Mouse (Mus musculus): ENCODE results near the gene Paqr7. TPM values are rescaled to one million over a fixed set of nuclear protein-coding genes. Genes with fewer than 3 reads are reported as not detected.

Paqr7 gene
- polyA plus RNA-seq, 1 experiment, result 6.8 TPM

DNA sequence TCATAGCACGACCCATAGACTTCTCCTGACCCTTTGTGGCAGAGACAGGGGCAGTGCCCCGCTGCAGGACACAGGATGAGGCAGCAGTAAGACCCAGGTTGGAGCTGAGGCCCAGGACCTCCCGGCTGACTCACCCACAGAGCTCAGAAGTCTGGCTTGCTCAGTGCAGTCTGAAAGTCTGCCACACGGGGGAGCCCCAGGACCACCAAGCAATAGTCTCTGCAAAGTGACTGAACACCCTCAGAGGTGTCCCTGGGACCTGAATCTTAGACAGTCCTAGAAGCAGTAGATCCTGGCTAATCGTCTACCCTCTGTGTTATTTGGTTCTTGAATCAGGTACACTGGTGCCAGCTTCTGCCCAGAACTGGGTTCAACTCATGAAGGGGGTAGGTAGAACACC lies 46.8 kb downstream of the Paqr7 start:
- no peak overlapping the region for H3K4me3 ChIP-seq (ENCODE audit: insufficient read depth, low read length)
- H3K27ac ChIP-seq (ENCODE audit: insufficient read depth, low read length), result no peak overlapping the region
- peaks cover 2% of the 10 kb centered on the region; the same call in 1 of the 2 replicates for H3K4me1 ChIP-seq (ENCODE audit: control insufficient read depth, insufficient read depth, low read length)
- TF ChIP-seq POLR2A (IDR thresholded peaks at IDR 0.05; ENCODE audit: low read depth, low read length) (no peak), CTCF (IDR thresholded peaks at IDR 0.05; ENCODE audit: borderline replicate concordance, insufficient read depth, low read length) (peak; percentile 72)

DNA sequence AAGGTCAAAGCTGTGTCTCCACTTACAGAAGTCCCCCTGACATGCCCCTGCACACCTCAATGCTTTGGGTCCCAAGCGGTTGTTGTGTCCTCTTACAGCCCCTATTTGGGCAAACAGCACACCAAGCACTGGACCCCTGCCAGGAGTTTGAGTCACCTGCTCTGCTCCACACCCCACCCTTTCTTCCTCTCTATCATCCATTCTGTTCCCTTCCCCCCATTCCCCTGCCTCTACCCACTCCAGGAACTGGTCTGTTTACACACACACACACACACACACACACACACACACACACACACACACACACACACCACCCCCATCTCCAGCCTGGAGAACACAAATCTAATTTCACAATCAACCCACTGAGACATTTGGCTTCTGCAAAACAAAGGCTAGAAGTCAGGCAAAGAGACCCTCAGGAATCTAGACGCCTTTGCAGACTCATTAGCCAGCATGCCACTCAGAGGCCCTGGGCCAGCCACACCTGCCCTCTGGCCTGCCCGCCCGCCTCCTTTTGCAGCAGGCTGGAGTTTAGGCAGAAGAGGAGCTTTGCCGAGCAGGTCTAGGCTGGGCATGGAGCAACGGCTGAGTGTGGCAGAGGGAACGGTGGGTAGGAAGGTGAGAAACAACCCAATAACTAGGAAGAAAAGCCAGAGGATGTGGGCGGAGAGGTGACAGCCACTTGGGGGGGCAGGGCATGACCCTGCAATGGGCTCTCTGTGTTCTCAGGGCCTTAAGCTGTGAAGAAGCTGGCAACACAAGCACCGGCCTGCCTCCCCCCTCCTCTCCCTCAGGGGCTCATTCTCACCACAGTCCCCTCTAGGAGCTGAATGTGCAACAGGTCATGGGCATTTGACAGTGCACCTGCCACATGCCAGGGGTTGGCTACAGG lies 50.6 kb downstream of the Paqr7 start:
- Histone ChIP-seq H3K27ac (ENCODE audit: insufficient read depth, low read length) (no peak overlapping the region), H3K4me1 (ENCODE audit: control insufficient read depth, insufficient read depth, low read length) (peaks cover 7% of the 10 kb centered on the region), H3K4me3 (ENCODE audit: insufficient read depth, low read length) (no peak overlapping the region)
- TF ChIP-seq POLR2A (IDR thresholded peaks at IDR 0.05; ENCODE audit: low read depth, low read length) (no peak), CTCF (IDR thresholded peaks at IDR 0.05; ENCODE audit: borderline replicate concordance, insufficient read depth, low read length) (no peak)

DNA sequence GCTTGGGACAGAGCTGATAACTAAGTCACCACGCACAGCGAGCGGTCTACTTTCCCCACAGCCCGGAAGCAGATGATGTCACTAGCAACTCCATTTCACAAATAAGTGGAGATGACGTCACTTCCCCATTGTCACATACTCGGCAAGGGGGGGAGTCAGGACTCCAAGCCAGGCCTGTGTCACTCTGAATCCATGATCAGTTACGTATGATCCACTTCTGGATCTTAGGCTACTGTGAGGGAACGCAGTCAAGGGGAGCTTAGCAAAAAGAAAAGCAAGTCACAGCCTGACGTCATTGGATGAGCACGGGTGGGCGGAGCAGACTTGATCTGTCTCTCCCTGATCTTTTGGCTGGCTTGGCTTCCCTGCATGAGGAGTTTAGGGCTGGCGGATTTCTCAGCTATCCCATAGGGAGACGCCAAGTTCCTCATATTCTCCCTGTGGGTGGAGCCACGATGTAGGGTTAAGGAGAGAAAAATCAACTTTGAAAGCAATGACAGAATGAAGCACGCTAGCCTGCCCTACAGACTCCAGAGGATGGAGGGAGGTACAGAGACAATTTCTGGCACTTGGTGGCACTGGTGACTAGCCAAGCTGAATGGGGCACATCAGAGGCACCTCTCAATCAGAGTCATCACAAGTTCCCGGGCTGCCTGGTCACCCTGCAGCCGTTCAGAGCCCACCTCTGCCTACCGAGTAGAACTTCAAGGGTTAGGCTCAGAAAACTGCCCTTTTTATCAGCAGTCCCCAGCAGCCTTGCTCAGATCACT lies 51.9 kb downstream of the Paqr7 start:
- Histone ChIP-seq H3K4me3 (ENCODE audit: insufficient read depth, low read length) (no peak overlapping the region), H3K4me1 (ENCODE audit: control insufficient read depth, insufficient read depth, low read length) (peaks cover 7% of the 10 kb centered on the region), H3K27ac (ENCODE audit: insufficient read depth, low read length) (no peak overlapping the region)
- TF ChIP-seq POLR2A (IDR thresholded peaks at IDR 0.05; ENCODE audit: low read depth, low read length), result no peak
- no peak for TF ChIP-seq CTCF (IDR thresholded peaks at IDR 0.05; ENCODE audit: borderline replicate concordance, insufficient read depth, low read length)

DNA sequence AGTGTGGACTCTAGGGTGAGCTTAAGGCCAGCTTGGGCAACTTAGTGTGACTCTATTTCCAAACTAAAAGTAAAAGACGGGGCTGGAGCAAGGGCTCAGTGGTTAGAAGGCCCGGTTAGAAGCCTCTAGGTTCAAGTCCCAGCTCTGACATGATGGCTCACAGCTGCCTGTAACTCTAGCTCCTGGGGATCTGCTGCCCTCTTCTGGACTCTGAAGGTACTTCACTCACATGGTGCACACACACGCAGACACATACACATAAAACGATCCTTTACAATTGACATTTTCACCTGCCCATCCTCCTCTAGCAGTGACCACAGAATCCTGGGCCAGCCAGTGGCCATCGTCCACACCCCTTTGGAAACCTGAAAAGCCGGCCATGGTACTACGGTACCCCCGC lies 53.4 kb downstream of the Paqr7 start:
- H3K4me3 ChIP-seq (ENCODE audit: insufficient read depth, low read length), result no peak overlapping the region
- no peak overlapping the region for H3K27ac ChIP-seq (ENCODE audit: insufficient read depth, low read length)
- TF ChIP-seq CTCF (IDR thresholded peaks at IDR 0.05; ENCODE audit: borderline replicate concordance, insufficient read depth, low read length) (no peak), POLR2A (IDR thresholded peaks at IDR 0.05; ENCODE audit: low read depth, low read length) (no peak)
- H3K4me1 ChIP-seq (ENCODE audit: control insufficient read depth, insufficient read depth, low read length), result peaks cover 7% of the 10 kb centered on the region

DNA sequence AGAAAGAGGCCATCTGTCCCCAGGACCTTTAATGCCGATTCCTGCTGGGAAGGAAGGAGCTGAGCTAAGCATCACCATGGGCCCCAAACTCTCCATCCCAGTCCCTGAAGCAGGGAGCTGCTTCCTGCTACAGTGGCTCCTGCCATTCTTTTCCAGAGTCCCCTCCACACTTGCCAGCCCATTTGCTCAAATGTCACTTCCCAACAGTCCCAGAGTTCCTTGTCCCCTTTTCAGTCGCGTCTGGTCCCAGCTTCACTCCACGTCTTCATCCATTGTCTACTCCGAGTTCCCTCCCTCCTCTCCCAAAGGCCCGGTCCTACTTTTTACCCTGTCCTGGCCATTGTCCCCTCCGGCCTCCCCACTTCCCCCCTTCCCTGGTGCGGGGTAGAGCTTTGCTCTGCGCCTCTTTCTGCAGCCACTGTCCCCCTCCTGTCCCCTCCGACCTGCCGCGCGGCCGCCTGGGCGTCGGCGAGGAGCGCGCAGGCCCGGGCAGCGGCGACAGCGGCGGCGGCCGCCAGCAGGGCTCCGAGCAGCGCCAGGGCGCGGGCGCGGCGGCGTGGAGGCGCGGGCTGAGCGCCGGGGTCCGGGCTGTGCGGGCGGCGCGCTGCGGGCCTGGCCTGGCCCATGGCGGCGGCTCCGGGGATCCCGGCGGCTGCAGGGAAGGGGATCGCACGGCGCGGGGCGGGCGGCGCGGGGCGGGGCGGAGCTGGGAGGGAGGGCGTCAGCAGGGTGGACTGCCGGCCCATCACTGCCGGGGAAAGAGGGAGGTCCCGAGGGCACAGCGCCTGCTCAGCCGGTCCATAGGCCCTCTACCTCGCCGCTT lies 55.2 kb downstream of the Paqr7 start, which contains the start of gene Selenon:
Gene Selenon, minus strand, starts transcription at position 673 of the 823 bp plus-strand sequence.
- Histone ChIP-seq H3K4me1 (ENCODE audit: control insufficient read depth, insufficient read depth, low read length) (peaks cover 6% of the 10 kb centered on the region), H3K4me3 (ENCODE audit: insufficient read depth, low read length) (peak within 1 kb of the TSS; percentile 91), H3K27ac (ENCODE audit: insufficient read depth, low read length) (0 out of 2 replicates have a peak within 1 kb of the TSS, but pooled peaks have one; percentile 16)
- TF ChIP-seq CTCF (IDR thresholded peaks at IDR 0.05; ENCODE audit: borderline replicate concordance, insufficient read depth, low read length) (no peak), POLR2A (IDR thresholded peaks at IDR 0.05; ENCODE audit: low read depth, low read length) (peak; percentile 8; the same call in 1 of the 2 replicates)

DNA sequence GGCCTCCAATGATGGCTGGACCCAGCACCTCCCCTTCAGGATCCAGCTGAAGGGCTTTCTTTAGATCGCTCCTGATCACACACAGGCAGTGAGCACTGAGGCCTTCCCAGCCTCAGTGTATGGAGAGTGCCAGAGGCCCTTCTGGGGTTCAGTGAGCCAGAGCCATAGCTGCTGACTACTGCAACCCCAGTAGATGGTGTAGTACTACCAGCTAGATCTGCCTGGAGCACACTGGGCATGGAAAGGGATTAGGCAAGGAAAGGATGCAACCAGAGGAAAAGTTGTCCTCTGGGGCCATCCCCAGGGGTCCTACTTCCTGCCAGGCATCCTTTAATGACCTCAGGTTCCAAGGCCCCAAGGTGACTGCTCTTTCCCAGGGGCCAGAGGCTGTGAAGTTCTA lies 57.1 kb downstream of the Paqr7 start:
- no peak overlapping the region for H3K27ac ChIP-seq (ENCODE audit: insufficient read depth, low read length)
- TF ChIP-seq POLR2A (IDR thresholded peaks at IDR 0.05; ENCODE audit: low read depth, low read length) (no peak), CTCF (IDR thresholded peaks at IDR 0.05; ENCODE audit: borderline replicate concordance, insufficient read depth, low read length) (no peak)
- H3K4me3 ChIP-seq (ENCODE audit: insufficient read depth, low read length), result no peak overlapping the region
- peaks cover 5% of the 10 kb centered on the region for H3K4me1 ChIP-seq (ENCODE audit: control insufficient read depth, insufficient read depth, low read length)

DNA sequence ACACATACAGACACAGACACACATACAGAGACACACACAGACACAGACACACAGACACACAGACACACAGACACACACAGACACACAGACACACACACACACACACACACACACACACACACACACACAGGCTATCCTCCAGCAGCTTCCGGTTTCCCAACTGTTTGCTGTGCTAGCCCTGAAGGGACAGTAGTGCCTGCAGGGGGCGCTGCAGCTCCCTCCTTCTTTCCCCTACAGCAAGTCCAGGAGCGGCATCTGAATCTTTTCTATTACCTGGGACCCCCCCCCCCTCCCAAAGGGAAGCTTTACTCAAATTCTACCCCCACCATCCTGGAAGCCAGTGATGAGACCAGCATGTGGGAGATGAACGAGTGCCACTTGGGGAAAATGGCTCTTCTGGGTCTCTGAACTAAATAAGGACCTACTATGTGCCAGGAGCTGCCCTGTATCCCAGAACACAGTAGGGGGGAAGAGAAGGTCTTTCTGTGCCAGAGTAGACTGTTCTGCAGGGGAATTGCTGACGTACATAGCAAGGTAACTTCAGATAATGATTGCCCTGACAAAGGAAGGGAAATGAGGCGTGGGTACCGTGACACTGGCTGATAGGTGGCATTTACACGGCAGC lies 59.6 kb downstream of the Paqr7 start:
- no peak overlapping the region for H3K27ac ChIP-seq (ENCODE audit: insufficient read depth, low read length)
- peaks cover 2% of the 10 kb centered on the region; the same call in 1 of the 2 replicates for H3K4me1 ChIP-seq (ENCODE audit: control insufficient read depth, insufficient read depth, low read length)
- no peak overlapping the region for H3K4me3 ChIP-seq (ENCODE audit: insufficient read depth, low read length)
- no peak for TF ChIP-seq CTCF (IDR thresholded peaks at IDR 0.05; ENCODE audit: borderline replicate concordance, insufficient read depth, low read length)
- no peak for TF ChIP-seq POLR2A (IDR thresholded peaks at IDR 0.05; ENCODE audit: low read depth, low read length)

DNA sequence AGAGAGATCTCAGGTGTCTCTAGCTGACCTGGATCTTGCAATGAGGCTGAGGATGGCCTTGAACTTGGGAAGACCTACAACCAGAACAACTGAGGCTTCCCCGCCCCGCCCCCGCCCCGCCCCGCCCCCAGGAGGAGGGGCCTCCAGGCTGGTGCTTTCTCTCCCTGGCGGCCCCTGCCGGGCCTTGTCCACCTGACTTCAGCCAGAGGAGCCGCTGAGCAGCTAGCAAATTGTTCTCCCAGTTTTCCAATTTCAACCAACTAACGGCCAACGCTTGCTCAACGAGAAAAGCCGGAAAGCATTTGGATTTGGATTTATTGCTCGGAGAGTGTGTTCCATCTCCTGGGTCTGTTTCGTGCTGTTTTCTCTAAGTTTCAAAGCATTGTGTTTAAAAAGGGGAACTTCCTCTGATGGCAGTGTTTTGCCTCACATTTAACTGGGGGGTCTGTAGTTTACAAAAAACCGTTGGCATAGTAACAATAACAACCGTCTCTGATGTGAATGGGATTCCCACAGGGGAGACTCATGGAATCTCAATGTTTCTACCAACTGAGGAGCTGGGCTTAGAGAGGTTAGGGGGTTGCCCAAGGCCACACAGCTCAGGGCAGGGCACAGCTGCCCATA lies 61.2 kb downstream of the Paqr7 start:
- TF ChIP-seq POLR2A (IDR thresholded peaks at IDR 0.05; ENCODE audit: low read depth, low read length), result no peak
- TF ChIP-seq CTCF (IDR thresholded peaks at IDR 0.05; ENCODE audit: borderline replicate concordance, insufficient read depth, low read length), result no peak
- Histone ChIP-seq H3K4me3 (ENCODE audit: insufficient read depth, low read length) (no peak overlapping the region), H3K27ac (ENCODE audit: insufficient read depth, low read length) (no peak overlapping the region), H3K4me1 (ENCODE audit: control insufficient read depth, insufficient read depth, low read length) (no peaks in the 10 kb centered on the region)
